Mouse (Mus musculus) lung, postnatal 10 days (tissue): Measurements from ENCODE around the gene Bzw2.

Experiments used
- DNase-seq: peaks from one replicate; pipeline ENCODE4 v3.0.0; 2021

Gene Bzw2

DNA sequence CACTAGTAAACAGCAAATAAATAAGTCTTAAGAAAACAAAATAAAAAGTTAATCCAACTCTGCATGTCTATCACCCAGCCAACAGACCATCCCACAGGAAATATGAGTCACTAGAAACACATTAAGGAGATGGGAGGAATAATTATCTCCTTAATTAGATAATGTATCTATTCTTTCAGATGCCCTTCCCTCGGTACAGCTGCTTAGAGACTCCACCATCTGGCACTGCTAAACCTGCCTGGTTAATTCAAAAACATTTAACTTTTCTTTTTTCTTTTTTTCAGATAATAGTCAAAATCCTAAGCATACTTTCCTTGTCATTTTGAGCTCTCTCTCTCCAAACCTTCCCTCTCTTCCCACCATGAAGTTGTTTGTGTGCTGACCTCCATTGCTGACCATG, 92.0 kb downstream of the Bzw2 start:
- DNase-seq, result no peak

DNA sequence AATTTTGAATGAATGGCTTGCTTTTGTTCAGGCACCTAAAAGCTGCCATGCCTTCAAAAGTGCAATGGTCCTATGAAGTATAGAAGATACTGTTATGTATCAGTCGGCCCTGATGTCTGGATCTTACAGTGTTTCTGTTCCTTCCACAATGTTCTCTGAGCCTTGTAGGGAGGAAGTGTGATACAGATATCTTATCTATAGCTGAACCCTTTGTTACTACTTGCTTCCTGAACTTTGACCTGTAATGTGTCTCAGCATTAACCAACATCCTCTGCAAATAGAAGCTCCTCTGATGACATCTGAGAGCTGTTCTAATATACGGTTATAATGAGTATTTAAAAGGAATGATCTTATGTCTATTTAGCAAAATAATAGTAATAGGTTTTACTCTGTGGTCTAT, 100.2 kb downstream of the Bzw2 start:
- DNase-seq, result no peak

DNA sequence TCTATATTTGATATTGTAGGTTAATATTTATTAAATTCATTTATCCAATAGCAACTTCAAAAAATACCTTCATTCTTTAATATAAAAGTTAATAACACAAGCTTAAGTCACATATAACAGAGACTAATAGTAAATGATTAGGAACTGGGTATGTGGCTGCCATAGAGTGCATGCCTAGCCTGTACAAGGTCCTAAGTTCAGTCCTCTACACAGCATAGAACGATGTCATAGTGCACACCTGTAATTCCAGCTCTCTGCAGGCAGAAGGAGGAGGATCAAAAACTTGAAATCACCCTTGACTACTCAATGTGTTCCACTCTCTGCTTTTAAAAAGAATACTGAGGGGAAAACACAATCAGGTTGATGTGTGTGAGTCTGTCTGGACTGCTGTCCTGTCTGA, 107.6 kb downstream of the Bzw2 start:
- no peak for DNase-seq

DNA sequence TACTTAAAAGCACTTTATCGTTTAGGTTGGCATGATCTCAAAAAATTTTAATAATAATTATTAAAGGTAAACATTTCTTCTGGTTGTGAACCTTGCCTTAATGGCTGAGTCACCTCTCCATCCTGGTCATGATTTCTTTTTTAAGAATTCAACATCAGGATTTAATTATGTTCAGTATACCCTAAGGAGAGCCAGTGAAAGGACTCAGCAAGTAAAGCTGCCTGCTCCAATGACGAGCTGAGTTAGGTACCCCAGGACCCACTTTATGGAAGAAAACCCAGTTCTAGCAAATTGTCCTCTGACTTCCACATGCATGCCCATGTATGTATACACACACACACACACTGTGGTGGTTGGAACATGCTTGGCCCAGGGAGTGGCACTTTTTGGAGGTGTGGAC, 110.3 kb downstream of the Bzw2 start:
- no peak for DNase-seq

DNA sequence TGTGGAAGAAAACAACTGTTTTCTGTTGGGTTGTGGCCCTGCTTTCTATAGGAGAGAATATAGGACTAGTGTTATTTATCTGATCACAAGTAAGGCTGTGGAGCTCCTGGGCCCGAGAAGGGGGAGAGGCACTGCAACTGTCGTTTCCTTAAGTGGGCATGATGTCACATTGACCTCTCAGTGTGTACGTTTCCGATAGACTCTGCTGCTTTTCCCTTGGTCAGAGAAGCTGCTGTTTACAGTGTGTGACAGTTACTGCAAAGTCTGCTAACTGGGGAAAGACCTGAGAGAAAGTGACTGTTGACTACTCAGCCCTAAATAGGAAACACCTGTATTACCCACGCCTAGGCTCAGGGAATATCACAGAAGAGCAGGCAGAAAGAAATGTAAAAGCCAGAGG, 111.7 kb downstream of the Bzw2 start:
- DNase-seq, result no peak

DNA sequence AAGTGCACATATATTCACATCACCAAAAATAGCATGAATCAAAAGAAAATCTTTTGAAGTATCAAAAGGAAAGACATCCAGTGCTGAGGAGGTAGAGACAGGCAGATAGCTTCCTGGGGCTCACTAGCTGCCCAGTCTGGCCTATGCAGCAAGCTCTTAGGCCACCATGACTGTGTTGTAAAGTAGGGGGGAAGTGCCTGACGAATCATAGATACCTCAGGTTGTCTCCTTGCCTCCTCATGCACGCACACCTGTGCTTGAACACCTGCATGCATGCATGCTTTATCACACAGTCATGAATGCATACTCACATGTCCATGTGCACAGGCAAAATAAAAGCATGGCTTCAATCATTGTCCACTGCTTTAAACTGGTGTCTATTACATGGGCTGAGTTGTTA, 113.2 kb downstream of the Bzw2 start:
- no peak for DNase-seq

DNA sequence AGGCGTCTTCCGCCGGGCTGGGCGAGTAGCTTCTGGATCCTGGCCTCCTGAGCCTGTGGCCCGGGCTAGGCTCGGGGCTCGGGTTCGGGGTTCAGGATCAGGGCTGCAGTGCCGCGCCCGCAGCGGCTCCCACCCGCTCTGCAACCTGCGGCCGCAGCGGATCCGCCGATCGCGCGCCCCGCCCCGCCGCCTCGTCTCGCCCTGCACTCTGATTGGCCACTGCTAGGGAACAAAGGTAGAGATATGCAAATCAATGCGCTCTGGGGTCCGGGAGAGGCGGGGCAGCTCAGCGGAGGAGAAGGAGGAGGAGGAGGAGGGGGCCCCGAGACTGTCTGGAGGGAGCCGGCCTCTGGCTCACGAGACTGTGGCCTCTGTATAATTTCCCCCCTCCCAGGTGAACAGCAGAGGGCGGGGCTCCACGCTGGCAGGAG, 115.5 kb downstream of the Bzw2 start, which contains the start of gene Tspan13:
Gene Tspan13, minus strand, starts transcription at position 153 of the 431 bp plus-strand sequence.
- DNase-seq, result peak; percentile 90
